Mouse (Mus musculus) embryonic facial prominence, embryonic 14.5 days (tissue): ENCODE results near the gene Olfr33. TPM values are rescaled to one million over a fixed set of nuclear protein-coding genes. Genes with fewer than 3 reads are reported as not detected.
A peak's percentile ranks its signal among the peaks of the same experiment; 100 is the strongest.

ENCODE experiments used
- ATAC-seq: fragments of 200-750 bp; cut with Nextera tagmentation; 2 replicates; pipeline ENCODE4 v1.8.0; 2017; ENCODE audit warnings: low read depth, moderate number of reproducible peaks, moderate TSS enrichment
- DNase-seq: peaks from one replicate; pipeline ENCODE4 v3.0.0-alpha.2; 2015; ENCODE audit warnings: low spot score
- H3K27ac ChIP-seq: fragments of 300-500 bp; sonication (generic); replicated peaks from 2 replicates; pipeline ENCODE4 v1.5.1; 2014; ENCODE audit warnings: low read depth, mild to moderate bottlenecking, low read length, moderate library complexity
- H3K27me3 ChIP-seq: fragments of 300-500 bp; sonication (generic); replicated peaks from 2 replicates; pipeline ENCODE4 v1.6.1; 2014; ENCODE audit warnings: low read length; ENCODE audit not compliant: control insufficient read depth, insufficient read depth
- H3K36me3 ChIP-seq: fragments of 300-500 bp; sonication (generic); 2 replicates; pipeline ENCODE4 v1.6.1; 2014; ENCODE audit warnings: low read length, mixed read lengths; ENCODE audit not compliant: control insufficient read depth, insufficient read depth
- H3K4me1 ChIP-seq: fragments of 300-500 bp; sonication (generic); 2 replicates; pipeline ENCODE4 v1.6.1; 2014; ENCODE audit warnings: antibody characterized with exemption, low read length; ENCODE audit not compliant: control insufficient read depth, insufficient read depth
- H3K4me2 ChIP-seq: fragments of 300-500 bp; sonication (generic); 2 replicates; pipeline ENCODE4 v1.6.1; 2014; ENCODE audit warnings: low read depth, mild to moderate bottlenecking, low read length, moderate library complexity, mixed read lengths
- H3K4me3 ChIP-seq: fragments of 300-500 bp; sonication (generic); 2 replicates; pipeline ENCODE4 v1.5.1; 2014; ENCODE audit warnings: low read depth, mild to moderate bottlenecking, low read length
- H3K9ac ChIP-seq: fragments of 300-500 bp; sonication (generic); 2 replicates; pipeline ENCODE4 v1.6.1; 2014; ENCODE audit warnings: low read depth, mild to moderate bottlenecking, low read length, moderate library complexity, mixed read lengths
- H3K9me3 ChIP-seq: fragments of 300-500 bp; sonication (generic); 2 replicates; pipeline ENCODE4 v1.6.1; 2016; ENCODE audit warnings: low read length; ENCODE audit not compliant: control insufficient read depth
- WGBS: fragments of 180-500 bp; shearing (Covaris S2); extraction: QIAGEN DNeasy Blood & Tissue Kit; methylation state at CpG from one replicate; pipeline ENCODE4 v1.1.7; 2014; 5-methylcytosine and 5-hydroxymethylcytosine counted together
- polyA plus RNA-seq: library from polyadenylated mRNA; unstranded; fragments of >200 nt; fragmentation: Nextera tagmentation; extraction: Ambion mirVana; gene quantifications from 2 replicates; pipeline ENCODE4 v1.2.1, GENCODE M21; 2014

Olfr33 gene
- polyA plus RNA-seq, 1 experiment from 2014 or later: not detected

GRCm38 (mm10) chr7:102686944-102687501 is 31.8 kb downstream of the Olfr33 start, which contains the start of gene Trim68:
Gene Trim68, minus strand, starts transcription at chr7:102687327.
- Histone ChIP-seq H3K27me3 (no peaks in the 10 kb centered on the region), H3K4me2 (peak within 1 kb of the TSS; percentile 69), H3K4me3 (peak within 1 kb of the TSS; percentile 68), H3K36me3 (no peaks in the 10 kb centered on the region), H3K4me1 (no peaks in the 10 kb centered on the region), H3K27ac (peak within 1 kb of the TSS; percentile 86), H3K9ac (peak within 1 kb of the TSS; percentile 81), H3K9me3 (no peaks in the 10 kb centered on the region)
- ATAC-seq: peak; percentile 100
- DNase-seq: peak; percentile 98
- WGBS: under 1% methylated on average over 36 of the region's 40 CpGs

GRCm38 (mm10) chr7:102681916-102682315 is 37.0 kb downstream of the Olfr33 start:
- no peak for ATAC-seq
- 79% methylated on average over 1 of the region's 1 CpGs for WGBS

GRCm38 (mm10) chr7:102676225-102676624 is 42.6 kb downstream of the Olfr33 start:
- H3K9ac ChIP-seq: no peak overlapping the region
- WGBS: 89% methylated on average over 2 of the region's 2 CpGs
- no peaks in the 10 kb centered on the region for H3K27me3 ChIP-seq
- H3K27ac ChIP-seq: no peak overlapping the region
- H3K4me3 ChIP-seq: no peak overlapping the region
- H3K36me3 ChIP-seq: 0 out of 2 replicates have a peak, but pooled peaks cover 5% of the 10 kb centered on the region
- ATAC-seq (no peak), DNase-seq (no peak)
- H3K4me1 ChIP-seq: no peaks in the 10 kb centered on the region
- no peaks in the 10 kb centered on the region for H3K9me3 ChIP-seq
- no peak overlapping the region for H3K4me2 ChIP-seq

More at GRCm38 (mm10) chr7:102681916-102682315, 37.0 kb downstream of the Olfr33 start:
- no peak for DNase-seq
- Histone ChIP-seq H3K4me3 (no peak overlapping the region), H3K4me2 (no peak overlapping the region), H3K36me3 (0 out of 2 replicates have a peak, but pooled peaks cover 5% of the 10 kb centered on the region), H3K9me3 (no peaks in the 10 kb centered on the region), H3K9ac (no peak overlapping the region), H3K27me3 (no peaks in the 10 kb centered on the region), H3K27ac (no peak overlapping the region), H3K4me1 (no peaks in the 10 kb centered on the region)

- DNase-seq (peak; percentile 29), ATAC-seq (no peak)
- 32% methylated on average over 2 of the region's 2 CpGs for WGBS
These were observed 53.5 kb downstream of the Olfr33 start for GRCm38 (mm10) chr7:102665378-102665777.

GRCm38 (mm10) chr7:102664599-102664998 is 54.3 kb downstream of the Olfr33 start, which contains the start of gene Olfr556:
Gene Olfr556, plus strand, starts transcription at chr7:102664899.
- Histone ChIP-seq H3K4me2 (no peak within 1 kb of the TSS), H3K9ac (no peak within 1 kb of the TSS), H3K36me3 (no peaks in the 10 kb centered on the region), H3K27me3 (no peaks in the 10 kb centered on the region), H3K4me1 (no peaks in the 10 kb centered on the region), H3K9me3 (no peaks in the 10 kb centered on the region), H3K27ac (no peak within 1 kb of the TSS), H3K4me3 (no peak within 1 kb of the TSS)
- DNase-seq (no peak), ATAC-seq (no peak)
- WGBS: 68% methylated on average over 3 of the region's 3 CpGs

More at GRCm38 (mm10) chr7:102665378-102665777, 53.5 kb downstream of the Olfr33 start:
- H3K27ac ChIP-seq: no peak overlapping the region
- no peak overlapping the region for H3K9ac ChIP-seq
- no peaks in the 10 kb centered on the region for H3K4me1 ChIP-seq
- H3K36me3 ChIP-seq: no peaks in the 10 kb centered on the region
- H3K27me3 ChIP-seq: no peaks in the 10 kb centered on the region
- H3K4me3 ChIP-seq: no peak overlapping the region
- H3K9me3 ChIP-seq: no peaks in the 10 kb centered on the region
- H3K4me2 ChIP-seq: no peak overlapping the region

Other genes with a start within 250 kb of the Olfr33 start
- gene Olfr543, start 237.4 kb downstream of the Olfr33 start, polyA plus RNA-seq: 0.31 and 0.97 TPM in 2 replicates
- 0.10 and 0.14 TPM in 2 replicates for gene Olfr544, start 230.8 kb downstream of the Olfr33 start, polyA plus RNA-seq
- gene Olfr545, start 219.5 kb downstream of the Olfr33 start, polyA plus RNA-seq: not detected in 2 replicates
- gene Olfr547, start 184.3 kb downstream of the Olfr33 start, polyA plus RNA-seq: not detected in 2 replicates
- not detected in 2 replicates for gene Olfr548-ps1, start 178.2 kb downstream of the Olfr33 start, polyA plus RNA-seq
- not detected in 2 replicates for gene Olfr549, start 169.2 kb downstream of the Olfr33 start, polyA plus RNA-seq
- 0.58 and 1.1 TPM in 2 replicates for gene Trim21, start 153.6 kb downstream of the Olfr33 start, polyA plus RNA-seq
- 0.33 and 0.71 TPM in 2 replicates for gene Olfr550, start 147.6 kb downstream of the Olfr33 start, polyA plus RNA-seq
- gene Olfr551, start 127.2 kb downstream of the Olfr33 start, polyA plus RNA-seq: 0.03 TPM in 1 of 2 replicates, not detected in the other
- gene Olfr552, start 121.3 kb downstream of the Olfr33 start, polyA plus RNA-seq: 0.14 TPM in 1 of 2 replicates, not detected in the other
- 0.08 TPM in 1 of 2 replicates, not detected in the other for gene Olfr553, start 100.9 kb downstream of the Olfr33 start, polyA plus RNA-seq
- not detected in 2 replicates for gene Olfr554, start 80.6 kb downstream of the Olfr33 start, polyA plus RNA-seq
- not detected in 2 replicates for gene Olfr555, start 60.2 kb downstream of the Olfr33 start, polyA plus RNA-seq
- gene Olfr556, start 54.2 kb downstream of the Olfr33 start, polyA plus RNA-seq: not detected in 2 replicates
- 12.6 and 15.4 TPM in 2 replicates for gene Trim68, start 31.7 kb downstream of the Olfr33 start, polyA plus RNA-seq
- 0.10 and 0.12 TPM in 2 replicates for gene Olfr557, start 23.2 kb downstream of the Olfr33 start, polyA plus RNA-seq
- 0.75 and 1.4 TPM in 2 replicates for gene Olfr558, start 16.9 kb downstream of the Olfr33 start, polyA plus RNA-seq
- not detected in 2 replicates for gene Olfr559, start 8.4 kb upstream of the Olfr33 start, polyA plus RNA-seq
- not detected in 2 replicates for gene Olfr560, start 40.3 kb upstream of the Olfr33 start, polyA plus RNA-seq
- gene Olfr78, start 40.4 kb upstream of the Olfr33 start, polyA plus RNA-seq: 1.0 and 1.5 TPM in 2 replicates
- 0.11 TPM in 1 of 2 replicates, not detected in the other for gene Olfr561, start 52.2 kb upstream of the Olfr33 start, polyA plus RNA-seq
- gene Olfr564, start 84.4 kb upstream of the Olfr33 start, polyA plus RNA-seq: not detected in 2 replicates
- 0.14 TPM in 1 of 2 replicates, not detected in the other for gene Olfr566, start 139.7 kb upstream of the Olfr33 start, polyA plus RNA-seq
- not detected in 2 replicates for gene Olfr568, start 158.1 kb upstream of the Olfr33 start, polyA plus RNA-seq
- gene Olfr569, start 171.8 kb upstream of the Olfr33 start, polyA plus RNA-seq: not detected in 2 replicates
- not detected in 2 replicates for gene Olfr570, start 175.5 kb upstream of the Olfr33 start, polyA plus RNA-seq
- gene Olfr571, start 198.5 kb upstream of the Olfr33 start, polyA plus RNA-seq: 0.06 and 0.08 TPM in 2 replicates
- not detected in 2 replicates for gene Olfr572, start 205.3 kb upstream of the Olfr33 start, polyA plus RNA-seq
- not detected in 2 replicates for gene Olfr573-ps1, start 223.5 kb upstream of the Olfr33 start, polyA plus RNA-seq
- gene Olfr574, start 229.4 kb upstream of the Olfr33 start, polyA plus RNA-seq: not detected in 2 replicates
- gene Olfr575, start 239.7 kb upstream of the Olfr33 start, polyA plus RNA-seq: not detected in 2 replicates
- gene Olfr576, start 243.6 kb upstream of the Olfr33 start, polyA plus RNA-seq: not detected in 2 replicates